Mouse (Mus musculus) mesoderm, embryonic 11.5 days (tissue): Measurements from ENCODE around the gene Ppp1r12b.

ENCODE experiments used
- DNase-seq: peaks from one replicate; pipeline ENCODE4 v3.0.0-alpha.2; 2012; ENCODE audit warnings: low read depth, low spot score

Gene Ppp1r12b

GRCm38 (mm10) chr1:134796536-134796935 is 159.2 kb downstream of the Ppp1r12b start:
- DNase-seq: no peak

GRCm38 (mm10) chr1:134796076-134796475 is 159.7 kb downstream of the Ppp1r12b start:
- no peak for DNase-seq

- DNase-seq: no peak
These were observed 164.3 kb downstream of the Ppp1r12b start for GRCm38 (mm10) chr1:134791456-134791855.

GRCm38 (mm10) chr1:134790716-134791439 is 164.9 kb downstream of the Ppp1r12b start:
- no peak for DNase-seq

GRCm38 (mm10) chr1:134788096-134788495 is 167.6 kb downstream of the Ppp1r12b start:
- no peak for DNase-seq

- DNase-seq: no peak
These were observed 170.8 kb downstream of the Ppp1r12b start for GRCm38 (mm10) chr1:134784911-134785310.

GRCm38 (mm10) chr1:134784481-134784880 is 171.3 kb downstream of the Ppp1r12b start:
- DNase-seq: no peak

- no peak for DNase-seq
These were observed 171.8 kb downstream of the Ppp1r12b start for GRCm38 (mm10) chr1:134783958-134784357.

GRCm38 (mm10) chr1:134782797-134783196 is 172.9 kb downstream of the Ppp1r12b start:
- no peak for DNase-seq

- no peak for DNase-seq
These were observed 177.7 kb downstream of the Ppp1r12b start for GRCm38 (mm10) chr1:134777936-134778548.

- DNase-seq: no peak
These were observed 178.4 kb downstream of the Ppp1r12b start for GRCm38 (mm10) chr1:134777201-134777885.

- DNase-seq: no peak
These were observed 180.1 kb downstream of the Ppp1r12b start for GRCm38 (mm10) chr1:134775631-134776030.

GRCm38 (mm10) chr1:134774728-134775287 is 180.9 kb downstream of the Ppp1r12b start:
- DNase-seq: no peak

GRCm38 (mm10) chr1:134774247-134774646 is 181.5 kb downstream of the Ppp1r12b start:
- no peak for DNase-seq

GRCm38 (mm10) chr1:134773256-134773655 is 182.5 kb downstream of the Ppp1r12b start:
- no peak for DNase-seq

- DNase-seq: no peak
These were observed 182.9 kb downstream of the Ppp1r12b start for GRCm38 (mm10) chr1:134772821-134773220.

GRCm38 (mm10) chr1:134771999-134772398 is 183.7 kb downstream of the Ppp1r12b start:
- DNase-seq: no peak

- DNase-seq: no peak
These were observed 184.4 kb downstream of the Ppp1r12b start for GRCm38 (mm10) chr1:134771353-134771752.

GRCm38 (mm10) chr1:134770312-134770711 is 185.4 kb downstream of the Ppp1r12b start:
- DNase-seq: no peak

- no peak for DNase-seq
These were observed 189.3 kb downstream of the Ppp1r12b start for GRCm38 (mm10) chr1:134766448-134766847.

GRCm38 (mm10) chr1:134764831-134765458 is 190.8 kb downstream of the Ppp1r12b start:
- no peak for DNase-seq
